Mouse (Mus musculus) retina, embryonic 14.5 days (tissue): ENCODE data around the gene Ror1.

Source experiments
- DNase-seq: peaks from one replicate; pipeline ENCODE4 v3.0.0-alpha.2; 2015; ENCODE audit warnings: low spot score

The Ror1 gene

GRCm38 (mm10) chr4:100118676-100119075, 23.1 kb downstream of the Ror1 start:
- DNase-seq: no peak

GRCm38 (mm10) chr4:100119431-100119830, 23.8 kb downstream of the Ror1 start:
- DNase-seq: no peak

DNA sequence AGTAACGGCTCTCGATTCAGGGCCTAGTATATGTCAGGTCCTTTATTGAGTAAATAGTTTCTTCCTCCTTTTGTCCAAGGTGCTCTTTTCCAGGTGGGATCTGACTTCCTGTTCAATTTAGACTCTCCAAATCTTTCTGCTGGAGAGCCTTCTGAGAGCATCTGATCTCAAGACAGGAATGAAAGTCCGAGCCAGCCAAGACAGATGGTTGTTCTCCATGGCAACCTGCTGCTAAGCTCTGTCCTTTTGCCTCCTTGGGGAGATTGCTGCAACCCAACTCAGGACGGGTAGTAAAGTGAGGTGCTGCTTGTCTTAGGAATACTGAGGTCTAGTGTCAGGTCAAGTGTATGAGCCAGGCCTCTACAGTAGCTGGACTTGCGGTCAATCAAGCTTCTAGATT, 25.0 kb downstream of the Ror1 start:
- no peak for DNase-seq

DNA sequence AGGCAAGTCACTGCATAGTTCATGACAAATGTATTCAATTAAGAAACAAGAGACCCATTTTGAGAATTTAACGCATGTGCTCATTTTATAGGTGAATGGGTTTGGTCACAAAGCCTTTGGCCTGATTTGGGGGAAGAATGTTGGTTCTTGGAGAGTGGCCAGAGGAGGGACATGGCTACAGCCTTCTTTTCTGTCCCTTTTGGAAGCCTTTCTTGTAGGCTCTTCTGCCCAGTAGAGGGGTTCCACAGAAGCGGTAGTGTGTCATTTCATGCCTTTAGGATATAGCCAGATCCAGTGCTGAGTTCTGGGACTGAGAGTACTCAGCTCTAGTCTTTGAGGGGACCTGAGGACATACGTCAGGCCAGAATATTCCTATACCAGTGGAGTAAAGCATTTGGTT, 26.8 kb downstream of the Ror1 start:
- DNase-seq: no peak

- DNase-seq: no peak
These were observed 27.9 kb downstream of the Ror1 start for GRCm38 (mm10) chr4:100123519-100123918.

GRCm38 (mm10) chr4:100124056-100124455, 28.5 kb downstream of the Ror1 start:
- DNase-seq: no peak

- no peak for DNase-seq
These were observed 29.3 kb downstream of the Ror1 start for GRCm38 (mm10) chr4:100124935-100125334.

GRCm38 (mm10) chr4:100126531-100127310, 31.1 kb downstream of the Ror1 start:
- no peak for DNase-seq

DNA sequence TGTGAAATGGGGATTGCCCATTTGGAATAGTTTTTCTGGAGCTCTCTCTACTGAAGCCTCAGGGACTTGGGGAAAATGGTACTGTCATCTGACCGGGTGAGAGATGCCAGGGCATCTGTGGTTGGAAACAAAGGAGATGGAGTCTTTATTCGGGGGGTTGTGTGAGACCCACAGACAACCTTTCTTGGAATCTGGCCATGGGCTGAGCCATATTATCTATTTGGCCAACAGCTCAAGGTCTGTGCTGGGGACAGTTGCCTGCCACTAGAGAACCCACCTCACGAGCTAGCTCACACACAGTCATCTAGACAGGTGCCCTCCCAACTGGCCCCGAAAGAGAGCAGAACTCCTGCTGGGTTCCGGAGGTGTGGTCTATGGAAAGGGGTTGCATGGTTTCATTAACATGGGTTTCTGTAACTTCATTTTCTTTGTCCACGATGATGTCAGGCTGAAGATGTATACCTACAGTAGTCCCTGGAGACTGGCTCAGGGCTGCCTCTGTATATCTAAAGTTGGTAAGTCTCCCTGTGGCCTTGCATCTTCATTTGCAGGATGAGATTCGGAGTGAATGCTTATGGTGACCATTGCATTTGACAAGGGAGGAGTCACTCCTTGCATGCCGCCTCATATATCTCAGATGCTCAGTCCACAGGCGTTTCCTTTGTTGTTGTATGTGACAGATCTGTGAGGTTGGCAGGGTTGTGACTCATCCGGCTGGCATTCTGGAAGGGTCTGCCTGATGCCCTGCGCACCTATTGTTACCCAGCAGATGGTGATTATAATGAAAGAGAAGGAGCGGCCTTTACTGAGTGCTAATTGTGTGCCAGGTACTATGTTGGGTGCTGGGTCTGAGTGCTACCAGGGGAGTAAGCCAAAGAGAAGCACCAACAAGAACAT, 32.7 kb downstream of the Ror1 start:
- no peak for DNase-seq

DNA sequence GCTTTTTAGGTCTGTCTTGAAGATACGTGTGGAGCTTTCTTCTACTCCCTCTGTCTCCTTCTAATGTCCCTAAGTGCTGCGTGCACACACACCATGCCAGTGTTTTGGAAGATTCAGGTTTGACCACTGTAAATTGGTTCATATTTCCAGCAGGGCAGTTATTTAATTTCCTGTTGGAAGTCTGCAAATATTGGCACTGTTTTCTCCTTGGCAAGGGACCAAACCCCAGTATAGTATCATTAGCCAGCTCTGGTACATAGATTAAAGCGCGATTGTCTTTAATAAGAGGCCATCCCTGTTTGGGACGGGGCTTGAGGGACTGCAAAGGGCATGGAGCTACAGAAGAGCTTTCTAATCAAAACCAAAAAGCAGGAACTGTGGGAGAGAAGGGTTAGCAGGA, 33.6 kb downstream of the Ror1 start:
- DNase-seq: no peak

GRCm38 (mm10) chr4:100130771-100131475, 35.3 kb downstream of the Ror1 start:
- no peak for DNase-seq

DNA sequence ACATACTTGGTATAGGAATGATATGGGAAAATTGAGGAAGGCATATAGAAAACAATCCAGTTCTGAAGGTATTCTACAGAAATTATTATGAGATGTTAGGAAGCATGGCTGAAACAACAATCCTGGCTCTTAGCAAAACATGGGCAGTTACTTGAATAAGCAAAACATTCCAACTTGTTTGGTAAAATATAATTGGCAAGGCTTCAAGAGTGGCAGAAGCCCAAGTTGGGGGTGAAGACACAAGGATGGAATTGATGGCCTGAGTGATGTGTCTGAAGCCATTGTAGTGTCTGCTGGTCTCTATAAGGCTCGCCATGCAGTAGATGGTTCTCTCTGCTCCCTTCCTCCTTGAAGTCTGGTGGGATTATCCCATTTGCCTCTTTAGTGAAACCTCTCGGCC, 35.9 kb downstream of the Ror1 start:
- no peak for DNase-seq

GRCm38 (mm10) chr4:100132261-100132660, 36.7 kb downstream of the Ror1 start:
- no peak for DNase-seq

- no peak for DNase-seq
These were observed 40.5 kb downstream of the Ror1 start for GRCm38 (mm10) chr4:100136046-100136445.

- DNase-seq: no peak
These were observed 41.7 kb downstream of the Ror1 start for GRCm38 (mm10) chr4:100137102-100137835.

DNA sequence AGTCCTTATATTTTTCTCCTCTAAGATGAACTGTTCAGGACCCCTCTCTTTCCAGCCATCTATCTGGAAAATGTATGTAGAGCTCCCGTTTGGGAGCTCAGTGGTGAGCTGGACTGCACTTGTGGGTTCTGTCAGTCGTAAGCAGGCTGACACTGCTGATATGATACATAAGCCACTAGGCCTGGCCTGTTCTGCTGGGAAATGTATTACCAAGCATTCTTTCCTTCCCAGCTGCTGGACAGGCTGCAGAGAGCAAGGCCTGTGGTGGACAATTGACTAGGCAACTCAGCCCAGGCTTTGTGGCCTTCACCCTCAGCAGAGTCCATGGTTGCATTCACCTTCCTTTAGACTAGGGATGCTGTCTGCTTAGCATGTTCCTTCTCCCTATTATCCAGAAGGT, 46.0 kb downstream of the Ror1 start:
- no peak for DNase-seq

DNA sequence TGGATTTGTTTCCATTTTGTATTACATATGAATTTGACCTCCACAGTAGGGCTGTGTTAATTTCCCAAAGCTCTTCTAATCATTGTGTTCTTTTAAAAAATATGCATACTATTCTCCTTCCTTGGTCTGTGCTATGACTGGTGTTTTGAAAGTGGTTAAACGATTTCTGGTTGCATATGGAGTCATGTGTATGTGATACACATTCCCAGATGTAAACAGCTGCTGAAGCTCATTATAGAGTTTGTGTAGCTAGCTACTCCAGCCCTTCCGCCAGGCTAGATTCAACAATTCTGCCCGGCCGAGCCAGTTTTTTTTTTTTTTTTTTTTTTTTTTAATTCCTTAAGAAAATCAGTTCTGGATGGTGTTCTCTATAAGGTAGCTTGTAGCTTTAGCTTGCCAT, 49.2 kb downstream of the Ror1 start:
- DNase-seq: no peak

DNA sequence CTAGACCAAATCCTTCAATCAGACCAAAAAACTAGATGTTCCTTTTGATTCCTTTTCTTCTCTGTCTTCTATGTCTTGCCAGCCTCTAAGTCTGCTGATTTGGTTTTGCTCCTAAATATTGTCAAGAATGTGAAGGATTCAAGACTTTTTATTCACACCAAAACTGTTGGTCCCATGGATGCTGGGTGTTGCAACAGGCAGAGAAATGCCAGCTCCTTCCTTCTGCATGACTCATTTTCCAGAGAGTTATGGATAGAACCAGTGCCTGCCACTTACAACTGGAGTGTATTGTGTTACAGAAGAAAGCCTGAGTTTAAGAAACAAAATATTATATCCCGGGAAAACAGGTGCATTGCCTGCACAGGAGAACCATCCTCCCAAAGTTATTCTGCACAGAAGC, 55.2 kb downstream of the Ror1 start:
- no peak for DNase-seq

- DNase-seq: no peak
These were observed 59.1 kb downstream of the Ror1 start for GRCm38 (mm10) chr4:100154560-100155130.

DNA sequence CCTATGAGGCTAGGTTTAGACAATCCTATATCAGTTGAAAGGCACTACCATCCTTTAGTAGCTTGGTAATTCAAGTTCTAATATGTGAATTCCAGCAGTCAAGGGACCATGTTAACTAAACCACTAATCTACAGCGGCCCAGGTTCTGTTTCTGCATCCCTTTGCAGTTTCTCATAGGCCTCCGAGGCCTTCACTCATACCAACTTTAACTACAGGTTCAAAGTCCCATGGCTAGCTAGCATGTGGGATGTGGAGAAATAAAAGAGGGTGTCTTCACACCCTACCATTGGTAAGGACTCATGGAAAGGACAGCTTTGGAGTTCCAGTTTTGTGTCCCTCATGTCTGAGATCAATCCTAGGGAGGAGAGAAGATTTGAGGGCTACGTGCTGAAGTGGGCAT, 60.1 kb downstream of the Ror1 start:
- DNase-seq: no peak

DNA sequence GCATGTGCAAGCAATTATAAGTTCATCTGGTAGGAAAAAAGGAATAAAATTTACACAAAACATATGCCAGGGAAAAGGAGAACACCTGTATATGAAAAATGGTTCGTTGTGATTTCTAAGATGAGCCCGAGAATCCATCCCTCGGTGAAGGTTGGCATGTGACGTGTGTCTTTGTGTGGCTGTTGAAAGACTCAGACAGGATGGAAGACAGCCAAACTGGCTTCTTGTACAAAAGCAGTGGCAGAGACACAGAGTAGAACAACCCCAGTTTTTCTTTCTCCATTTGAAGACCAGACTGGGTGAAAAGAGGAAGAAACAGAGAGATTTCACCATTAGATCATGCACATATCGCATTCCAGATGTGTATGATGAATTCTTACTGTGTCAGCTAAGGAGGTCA, 62.8 kb downstream of the Ror1 start:
- no peak for DNase-seq

DNA sequence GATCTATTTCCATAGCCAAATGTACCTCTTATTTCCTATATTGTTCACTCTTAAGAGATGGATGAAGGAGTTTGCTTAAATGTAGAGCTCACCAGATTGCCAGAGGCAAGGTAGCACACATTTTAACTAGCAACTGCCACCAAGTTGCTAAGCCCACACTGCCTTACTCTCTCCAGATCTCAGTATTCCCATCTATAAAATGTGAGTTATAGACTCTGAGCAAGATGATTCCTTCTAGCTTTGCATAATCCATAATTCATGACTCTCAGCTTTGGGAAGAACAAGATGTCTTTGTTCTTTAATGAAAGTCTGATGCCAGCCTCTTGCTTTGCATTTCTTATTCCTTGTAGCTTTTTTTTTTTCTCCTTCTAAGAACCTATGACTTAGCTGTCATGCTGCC, 64.6 kb downstream of the Ror1 start:
- no peak for DNase-seq
